Mouse (Mus musculus) kidney, adult 11 months (tissue): ENCODE data around the gene Rhot2.
"Not testable (repeated sequence)": the region's sequence is repeated elsewhere in the genome, so short reads cannot be mapped to it uniquely, and the experiment has no call there.

Experiments used
- DNase-seq: peaks from one replicate; pipeline ENCODE4 v3.0.0; 2022

The Rhot2 gene

DNA sequence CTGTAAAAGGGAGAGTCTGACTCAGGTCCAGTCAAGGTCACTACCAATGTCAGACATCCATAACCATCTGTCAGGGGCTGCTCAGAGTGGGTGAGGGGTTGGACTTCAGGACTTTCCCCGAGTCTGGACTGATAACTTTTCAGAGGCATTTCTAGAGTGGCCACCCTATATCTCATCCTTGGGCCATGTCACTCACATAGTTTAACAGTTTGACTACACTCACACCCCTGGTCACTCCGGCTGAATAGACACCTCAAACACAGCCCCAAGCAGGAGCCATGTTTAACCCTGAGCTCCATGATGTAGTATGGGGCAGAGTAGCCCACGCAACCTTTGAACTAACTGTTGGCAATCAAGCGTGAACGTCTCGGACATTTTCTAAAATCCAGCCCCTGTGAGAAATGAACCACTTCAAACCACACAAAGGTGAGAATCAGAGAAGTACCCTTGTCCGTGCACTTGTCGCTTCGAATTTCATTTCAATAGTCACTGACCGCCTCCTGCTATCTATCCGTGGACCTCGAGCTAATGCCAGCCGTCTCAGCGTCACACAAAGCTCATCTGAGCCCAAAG, 29.6 kb upstream of the Rhot2 start:
- peak; percentile 59 for DNase-seq

DNA sequence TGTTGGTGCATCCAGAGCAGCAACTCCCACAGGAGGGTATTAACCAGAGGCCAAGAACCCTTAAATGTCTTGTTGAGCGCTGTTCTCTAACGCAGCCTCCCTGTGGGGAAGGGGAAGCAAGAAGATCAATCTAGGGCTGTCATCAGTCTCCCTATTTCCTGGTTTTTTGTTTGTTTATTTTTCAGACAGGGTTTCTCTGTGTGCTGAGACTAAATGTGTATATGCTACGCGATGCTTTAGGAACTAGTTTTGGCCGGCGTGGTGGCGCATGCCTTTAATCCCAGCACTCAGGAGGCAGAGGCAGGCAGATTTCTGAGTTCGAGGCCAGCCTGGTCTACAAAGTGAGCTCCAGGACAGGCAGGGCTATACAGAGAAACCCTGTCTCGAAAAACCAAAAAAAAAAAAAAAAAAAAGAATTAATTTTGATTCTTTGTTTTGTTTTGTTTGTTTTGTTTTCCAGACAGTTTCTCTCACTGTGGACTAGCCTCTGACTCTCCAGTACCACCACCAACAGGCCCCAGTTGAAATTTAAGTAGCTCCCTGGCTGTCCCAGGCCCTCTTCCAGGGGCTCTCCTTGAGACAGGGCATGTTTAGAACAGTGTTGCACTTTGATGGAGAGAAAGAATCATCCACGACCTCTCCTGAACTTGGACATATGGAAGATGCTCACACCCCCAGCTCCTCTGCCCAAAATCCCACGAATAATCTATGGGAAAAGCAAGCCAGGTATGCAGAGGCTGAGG, 28.9 kb upstream of the Rhot2 start:
- no peak for DNase-seq

DNA sequence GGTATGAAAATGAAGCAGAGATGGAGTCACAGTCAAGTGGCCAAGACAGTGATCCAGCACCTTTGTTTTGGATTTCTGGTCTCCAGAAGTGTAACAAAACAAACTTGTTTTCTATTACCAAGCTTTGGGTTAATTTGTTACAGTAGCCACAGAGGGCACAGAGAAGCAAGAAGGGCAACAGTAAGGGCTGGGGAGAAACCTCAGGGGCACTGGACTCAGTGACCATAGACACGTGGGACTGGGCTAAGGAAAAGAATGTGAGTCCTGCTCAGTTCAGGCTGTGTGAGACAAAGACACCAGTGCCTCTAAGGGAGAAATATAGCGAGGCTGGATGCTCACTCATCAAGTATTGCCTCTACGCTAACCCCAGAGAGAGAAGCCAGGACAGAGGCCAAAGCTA, 28.0 kb upstream of the Rhot2 start:
- DNase-seq: peak; percentile 75

DNA sequence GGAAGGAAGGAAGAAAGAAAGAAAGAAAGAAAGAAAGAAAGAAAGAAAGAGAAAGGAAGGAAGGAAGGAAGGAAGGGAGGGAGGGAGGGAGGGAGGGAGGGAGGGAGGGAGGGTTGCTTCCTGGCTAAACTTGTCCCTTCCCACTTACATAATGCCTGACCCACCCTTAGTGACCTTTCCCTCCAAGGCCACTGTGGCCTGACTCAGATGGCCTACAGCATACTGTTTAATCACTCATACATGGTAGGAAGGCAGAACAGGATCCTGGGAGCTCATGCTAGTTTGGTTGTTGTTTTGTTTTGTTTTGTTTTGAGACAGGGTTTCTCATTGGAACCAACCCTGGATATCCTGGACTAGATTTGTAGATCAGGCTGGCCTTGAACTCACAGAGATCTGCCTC, 26.9 kb upstream of the Rhot2 start:
- DNase-seq: not testable (repeated sequence)

DNA sequence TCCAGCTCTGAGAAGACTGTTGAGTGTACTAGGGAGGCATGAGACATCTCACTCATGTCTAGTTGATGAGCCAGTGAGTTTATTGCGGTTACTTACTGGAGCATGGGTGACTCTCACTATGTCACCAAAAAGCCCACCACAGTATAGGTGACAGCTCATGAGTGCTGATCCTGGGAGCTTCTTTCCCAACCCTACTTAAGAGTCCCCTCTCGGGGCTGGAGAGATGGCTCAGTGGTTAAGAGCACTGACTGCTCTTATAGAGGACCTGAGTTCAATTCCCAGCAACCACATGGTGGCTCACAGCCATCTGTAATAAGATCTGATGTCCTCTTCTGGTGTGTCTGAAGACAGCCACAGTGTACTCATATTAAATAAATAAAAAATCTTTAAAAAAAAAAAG, 25.3 kb upstream of the Rhot2 start:
- no peak for DNase-seq

DNA sequence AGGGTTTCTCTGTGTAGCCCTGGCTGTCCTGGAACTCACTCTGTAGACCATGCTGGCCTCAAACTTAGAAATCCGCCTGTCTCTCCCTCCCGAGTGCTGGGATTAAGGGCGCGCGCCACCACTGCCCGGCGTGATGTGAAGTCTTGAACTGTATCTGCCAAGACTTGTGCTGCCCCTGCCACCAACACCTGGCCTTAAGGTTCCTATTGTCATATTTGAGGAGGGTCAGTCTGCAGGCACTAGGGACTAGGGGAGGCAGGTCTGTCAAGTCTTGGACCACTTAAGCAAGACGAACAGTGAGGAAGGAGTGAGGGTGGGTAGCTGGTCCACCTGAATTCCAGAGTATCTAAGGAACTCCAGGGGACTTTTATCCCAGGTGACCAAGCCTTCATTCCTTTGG, 24.8 kb upstream of the Rhot2 start:
- DNase-seq: no peak

DNA sequence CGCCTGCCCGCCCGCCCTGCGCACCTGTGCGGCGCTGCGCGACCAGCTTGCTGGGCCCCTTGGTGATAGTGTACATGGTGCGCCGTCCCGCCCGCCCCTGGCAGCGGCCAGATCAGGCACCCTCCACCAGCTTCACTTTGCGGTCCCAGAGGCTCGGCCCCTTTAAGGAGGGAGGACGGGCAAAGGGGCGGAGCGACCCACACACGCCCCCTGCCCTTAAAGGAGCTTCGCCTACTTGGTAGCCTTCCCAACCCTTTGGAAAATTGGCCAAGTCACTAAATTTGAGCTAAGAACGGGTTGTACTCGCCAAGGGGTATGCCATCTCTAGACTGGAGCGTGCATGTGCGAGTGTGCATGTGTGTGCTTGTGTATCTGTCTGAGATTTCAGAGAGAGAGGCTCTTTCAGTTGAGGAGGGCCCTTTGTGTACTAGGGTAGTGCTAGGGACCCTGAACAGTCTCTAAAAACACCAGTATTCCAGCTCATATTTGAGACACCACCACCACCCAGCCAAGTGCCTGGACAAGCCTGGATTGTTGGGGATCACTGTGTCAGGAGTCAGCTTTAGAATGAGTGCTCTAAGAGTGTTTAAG, 24.0 kb upstream of the Rhot2 start, which contains the start of gene Mcrip2:
Gene Mcrip2, minus strand, starts transcription at position 164 of the 591 bp plus-strand sequence.
- peak; percentile 91 for DNase-seq

DNA sequence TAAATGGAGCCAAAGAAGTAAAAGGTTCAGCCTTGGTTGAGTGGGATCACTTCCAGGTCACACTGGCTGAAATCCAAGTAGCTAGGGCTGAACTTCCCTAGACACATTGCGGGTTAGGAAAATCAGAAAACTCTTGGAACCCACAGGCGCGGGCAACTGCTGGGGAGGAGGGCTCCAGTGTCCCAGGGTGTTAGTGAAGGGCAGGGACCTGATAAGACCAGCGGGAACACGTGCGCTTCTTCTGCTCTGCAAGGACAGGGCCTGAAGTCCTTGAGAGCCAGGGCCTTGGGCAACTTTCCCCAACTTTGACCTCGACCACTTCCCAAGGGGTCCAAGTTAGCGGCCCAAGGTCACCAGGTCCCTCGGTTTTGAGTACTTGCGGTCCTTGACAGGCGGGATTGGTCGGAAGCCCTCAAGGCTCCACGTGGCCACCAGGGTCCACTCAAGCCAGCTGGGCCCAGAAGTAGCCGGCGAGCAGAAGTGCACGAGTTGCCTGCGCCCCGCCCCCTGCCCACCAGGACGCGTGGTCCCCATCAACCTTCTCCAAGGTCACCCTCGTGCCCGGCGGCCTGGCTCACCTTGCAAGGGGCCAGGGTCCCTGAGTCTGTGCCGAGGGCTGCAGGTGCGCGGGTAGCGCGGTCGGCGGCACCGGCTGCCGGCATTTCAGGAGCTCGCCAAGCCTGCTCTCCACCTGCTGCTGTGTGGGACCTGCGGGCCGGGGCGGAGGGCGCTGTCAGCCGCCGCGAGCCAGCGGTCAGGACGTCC, 23.4 kb upstream of the Rhot2 start:
- DNase-seq: peak; percentile 79

DNA sequence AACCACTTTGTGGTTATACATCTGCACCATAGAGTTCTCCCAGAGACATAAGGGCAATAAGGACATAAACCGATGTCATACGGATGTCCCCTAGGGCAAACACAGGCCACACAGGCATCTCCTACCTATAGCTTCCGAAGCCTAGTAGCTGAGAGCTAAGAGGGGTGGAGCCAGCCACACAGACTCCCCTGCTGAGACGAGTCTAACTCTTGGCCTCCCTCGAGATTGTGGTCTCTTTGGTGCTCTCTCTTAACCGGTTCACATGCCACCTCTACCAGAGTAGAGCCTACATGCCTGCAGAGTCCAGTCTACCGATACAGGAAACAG, 22.8 kb upstream of the Rhot2 start:
- no peak for DNase-seq

DNA sequence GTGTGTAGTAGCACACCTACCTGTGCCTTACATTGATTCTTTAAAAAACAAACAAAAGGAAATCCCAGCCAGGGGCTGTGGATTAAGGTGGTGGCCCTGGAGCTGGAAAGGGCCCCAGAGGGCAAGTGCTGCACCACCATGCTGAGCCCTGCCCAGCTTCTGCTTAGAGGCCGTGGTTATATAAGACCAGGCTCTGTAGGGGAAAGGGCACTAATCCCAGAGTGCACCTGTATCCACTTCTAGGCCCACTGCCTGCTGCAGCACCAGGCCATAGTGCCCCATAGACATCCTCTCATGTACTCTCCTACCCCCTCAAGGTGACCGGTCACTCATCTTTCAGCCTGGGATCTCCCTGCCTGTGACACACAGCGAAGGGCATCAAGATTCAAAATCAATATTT, 21.5 kb upstream of the Rhot2 start:
- DNase-seq: peak; percentile 75

DNA sequence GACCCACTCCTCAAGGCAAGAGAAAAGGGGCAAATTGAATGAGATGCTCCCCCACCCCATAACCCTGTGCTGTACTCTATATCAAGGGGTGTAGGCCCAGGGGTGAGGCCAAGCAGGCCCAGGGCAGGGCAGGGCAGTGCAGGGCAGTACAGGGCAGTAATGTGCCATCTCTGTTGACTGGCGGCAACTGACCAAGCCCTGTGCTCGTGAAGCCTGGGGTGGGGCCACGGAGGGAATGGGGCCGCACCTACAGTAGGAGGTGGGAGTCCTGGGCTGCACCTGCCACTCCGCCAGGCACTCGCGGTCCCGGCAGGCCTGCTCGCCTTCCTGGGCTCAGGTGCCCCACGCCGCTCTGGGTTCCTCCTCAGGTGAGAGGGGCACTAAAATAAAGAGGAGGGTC, 20.6 kb upstream of the Rhot2 start:
- no peak for DNase-seq

DNA sequence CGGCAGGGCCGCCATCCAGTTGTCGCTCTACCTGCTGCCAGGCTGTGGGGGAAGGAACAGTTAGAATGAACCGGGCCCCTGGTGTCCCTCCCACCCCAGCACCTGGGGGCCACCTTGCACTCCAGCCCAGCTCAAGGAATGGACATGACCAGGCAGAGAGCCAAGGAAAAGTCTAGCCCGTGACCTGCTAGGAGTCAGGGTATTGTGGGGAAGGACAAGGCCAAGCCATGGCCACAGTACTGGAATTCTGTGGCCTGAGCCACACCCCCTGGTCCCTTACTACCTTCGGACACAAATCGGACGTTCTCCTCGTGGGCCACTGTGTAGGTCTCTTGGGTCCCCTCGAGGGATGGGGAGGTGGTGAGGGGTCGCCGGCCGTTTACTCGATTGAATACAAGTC, 19.7 kb upstream of the Rhot2 start:
- peak; percentile 60 for DNase-seq

DNA sequence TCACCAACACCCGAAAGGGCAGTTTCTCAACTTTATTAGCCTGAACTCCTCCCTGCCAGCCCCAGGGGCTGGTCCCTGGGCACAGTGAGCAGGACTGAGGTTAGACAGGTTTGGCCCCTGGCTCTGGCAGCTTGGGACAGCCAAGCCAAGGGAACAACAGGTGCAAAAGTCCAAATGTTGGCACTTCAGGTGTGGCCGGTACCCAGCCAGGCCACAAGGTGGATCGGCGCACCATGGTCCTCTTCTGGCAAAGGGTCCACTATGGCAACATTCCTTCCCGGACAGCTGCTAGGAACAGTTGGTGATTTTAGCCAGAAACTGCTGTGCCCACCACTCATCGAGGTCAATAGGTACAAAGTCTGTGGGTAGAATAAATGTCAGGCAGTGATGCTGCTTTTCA, 19.0 kb upstream of the Rhot2 start:
- DNase-seq: peak; percentile 69

DNA sequence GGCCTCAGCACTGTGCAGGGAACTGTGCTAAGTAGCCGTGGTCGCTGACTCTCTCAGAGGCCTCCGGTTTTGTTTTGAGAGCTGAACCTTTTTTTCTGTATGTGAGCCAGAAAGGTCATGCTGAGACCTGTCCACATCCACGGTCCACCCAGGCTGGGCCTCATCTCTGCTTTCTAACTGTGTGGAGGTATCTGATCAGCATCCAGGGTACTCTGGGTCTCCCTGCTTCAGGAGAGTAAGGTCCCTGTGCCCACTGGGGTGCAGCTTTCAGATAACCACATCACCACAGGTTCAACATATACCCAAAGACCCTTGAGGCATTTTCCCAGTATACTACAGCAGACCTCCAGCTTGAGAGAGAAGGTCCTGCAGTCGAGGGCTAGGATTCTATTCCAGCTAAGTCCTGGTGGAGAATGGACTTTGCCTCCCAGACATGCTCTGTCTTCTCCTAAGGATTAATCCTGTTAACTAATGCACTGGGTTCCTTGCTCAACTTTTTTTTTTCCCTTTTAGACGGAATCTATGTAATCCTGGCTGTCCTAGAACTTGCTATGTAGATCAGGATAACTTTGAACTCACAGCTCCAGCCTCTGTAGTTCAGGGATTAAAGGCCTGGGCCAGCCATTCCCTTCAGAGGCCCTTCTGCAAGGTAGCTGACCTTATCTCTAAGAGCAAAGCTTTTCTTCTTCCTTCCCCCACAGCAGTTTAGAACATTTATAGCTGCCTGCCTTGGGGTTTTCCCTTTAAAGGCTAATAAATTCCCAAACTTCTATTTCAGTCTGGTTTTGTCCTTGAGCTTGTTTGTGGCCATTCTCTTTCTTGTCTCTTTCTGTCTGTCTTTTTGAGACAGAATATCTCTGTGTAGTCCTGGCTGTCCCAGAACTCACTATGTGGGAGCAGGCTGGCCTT, 17.3 kb upstream of the Rhot2 start:
- no peak for DNase-seq

DNA sequence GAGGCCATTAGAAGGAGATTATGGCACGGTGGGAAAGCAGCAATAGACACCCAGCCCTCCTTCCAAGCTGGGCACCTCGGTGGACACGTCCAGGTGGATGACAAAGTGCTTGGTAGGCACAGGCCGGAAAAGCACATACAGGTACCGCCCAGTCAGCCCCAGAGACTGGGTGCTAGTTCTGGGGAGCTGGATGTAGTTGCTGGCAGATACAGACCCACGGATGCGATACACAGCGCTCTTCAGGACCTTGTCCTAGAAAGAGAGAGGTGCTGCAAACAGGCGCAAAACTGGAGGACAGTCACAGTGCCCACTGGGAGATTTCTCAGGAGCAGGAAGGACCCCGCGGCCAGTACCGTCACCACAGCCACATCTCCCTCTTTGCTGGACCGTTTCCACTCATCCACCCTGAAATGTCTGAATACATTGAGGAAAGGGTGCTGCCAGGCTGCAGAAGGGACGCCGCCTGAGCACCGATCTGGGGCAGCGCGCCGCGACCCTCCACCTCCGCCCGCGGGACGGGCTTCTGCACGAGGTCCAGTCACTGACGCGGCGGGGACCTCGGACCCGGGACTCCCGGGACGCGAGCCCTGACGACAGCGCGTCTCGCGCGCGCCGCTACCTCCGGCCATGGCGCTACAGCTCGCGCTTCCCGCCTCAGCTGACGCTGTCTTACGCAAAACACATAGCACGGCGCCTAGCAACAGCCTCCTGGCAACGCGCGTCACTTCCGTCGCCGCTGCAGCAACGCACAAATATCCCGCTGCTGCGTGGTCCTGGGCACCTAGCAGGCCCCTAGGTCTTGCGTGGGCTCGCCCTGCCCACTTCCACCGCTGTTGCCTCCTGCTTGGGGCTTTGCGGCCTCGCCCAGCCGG, 16.4 kb upstream of the Rhot2 start, which contains the start of gene Wdr90:
Gene Wdr90, minus strand, starts transcription at position 670 of the 872 bp plus-strand sequence.
- DNase-seq: peak; percentile 92

DNA sequence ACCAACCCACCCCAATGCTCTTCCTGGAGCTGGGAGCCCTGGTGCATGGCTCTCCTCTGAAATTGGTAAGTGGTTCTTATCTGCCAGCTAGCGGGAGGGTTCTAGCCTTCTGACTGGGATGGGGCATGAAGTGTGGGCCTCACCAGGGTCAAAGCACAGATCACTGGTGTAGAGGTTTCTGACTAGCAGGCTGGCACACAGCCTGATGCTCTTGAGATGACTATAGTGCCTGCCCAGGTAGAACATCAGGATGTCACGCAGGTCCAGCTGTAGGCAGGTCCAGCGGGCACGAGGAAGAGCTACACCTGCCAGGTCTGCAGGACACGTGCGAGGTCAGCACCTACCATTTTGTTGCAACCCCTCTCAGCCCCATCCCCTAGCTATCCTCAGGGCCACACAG, 15.6 kb upstream of the Rhot2 start:
- DNase-seq: no peak

DNA sequence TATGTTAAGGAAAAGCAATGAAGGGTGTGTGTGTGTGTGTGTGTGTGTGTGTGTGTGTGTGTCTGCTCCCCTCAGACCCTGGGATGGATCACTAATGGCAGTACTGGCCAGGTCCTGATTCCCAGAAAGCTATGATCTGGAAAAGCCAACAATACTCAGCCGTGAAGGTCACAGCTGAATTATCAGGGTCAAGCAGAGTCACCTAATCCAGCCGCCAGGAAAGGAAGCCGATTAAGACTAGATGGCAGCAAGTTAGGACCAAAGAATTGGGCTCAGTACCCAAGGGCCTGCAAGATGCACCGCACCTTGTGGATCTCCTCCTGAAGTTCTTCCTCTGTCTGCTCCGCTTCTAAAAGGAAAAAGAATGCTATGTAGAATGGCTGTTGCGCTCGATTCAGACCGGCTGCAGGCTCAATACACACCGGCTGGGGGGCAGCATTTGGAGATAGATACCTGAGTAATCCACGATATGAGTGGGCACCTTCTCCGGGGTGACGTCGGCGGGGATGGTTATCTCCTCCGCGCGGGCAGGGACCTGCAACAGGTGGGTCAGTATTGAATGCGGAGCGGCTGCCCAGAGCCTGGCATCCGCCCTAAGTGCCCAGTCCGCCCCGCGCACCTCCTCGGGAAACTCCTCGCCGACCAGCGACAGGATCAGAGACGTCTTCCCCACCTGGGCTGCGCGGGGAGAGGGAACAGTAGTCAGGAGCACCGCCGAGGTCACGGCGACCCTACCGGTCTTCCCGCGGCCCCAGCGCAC, 835 bp downstream of the Rhot2 start:
- DNase-seq: peak; percentile 44

DNA sequence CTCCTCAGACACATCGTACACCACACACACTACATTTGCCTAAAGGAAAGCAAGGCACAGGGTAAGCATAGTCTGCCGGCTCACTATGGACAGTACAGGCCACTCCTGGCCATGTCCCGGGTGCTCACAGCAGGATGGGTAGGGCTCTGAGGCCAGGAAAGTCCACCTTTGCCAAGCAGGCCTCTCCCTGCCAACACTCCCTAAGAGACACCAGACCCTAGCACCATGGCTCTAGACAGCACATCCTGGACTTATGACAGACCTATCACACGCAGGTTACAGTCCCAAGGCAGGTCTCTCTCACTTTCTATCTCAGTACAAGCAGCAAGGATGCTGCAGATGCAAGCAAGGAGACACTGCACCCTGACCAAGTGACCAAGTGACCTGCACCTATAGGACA, 1.5 kb downstream of the Rhot2 start:
- DNase-seq: no peak

DNA sequence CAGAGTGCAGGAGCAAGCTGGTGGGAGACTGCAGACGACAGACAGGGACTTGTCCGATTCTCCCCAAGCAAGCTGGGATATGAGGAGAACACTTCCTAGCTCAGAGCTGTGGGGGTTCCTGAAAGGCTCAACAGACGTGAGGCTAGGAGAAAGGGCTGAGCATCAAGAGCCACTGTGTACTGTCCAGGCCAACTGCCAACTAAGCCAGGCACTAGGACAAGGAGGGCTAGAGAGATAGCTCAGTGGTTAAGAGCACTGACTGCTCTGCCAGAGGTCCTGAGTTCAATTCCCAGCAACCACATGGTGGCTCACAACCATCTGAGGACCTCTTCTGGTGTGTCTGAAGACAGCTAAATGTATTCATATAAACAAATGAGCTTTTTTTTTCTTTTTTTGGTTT, 2.1 kb downstream of the Rhot2 start:
- no peak for DNase-seq

DNA sequence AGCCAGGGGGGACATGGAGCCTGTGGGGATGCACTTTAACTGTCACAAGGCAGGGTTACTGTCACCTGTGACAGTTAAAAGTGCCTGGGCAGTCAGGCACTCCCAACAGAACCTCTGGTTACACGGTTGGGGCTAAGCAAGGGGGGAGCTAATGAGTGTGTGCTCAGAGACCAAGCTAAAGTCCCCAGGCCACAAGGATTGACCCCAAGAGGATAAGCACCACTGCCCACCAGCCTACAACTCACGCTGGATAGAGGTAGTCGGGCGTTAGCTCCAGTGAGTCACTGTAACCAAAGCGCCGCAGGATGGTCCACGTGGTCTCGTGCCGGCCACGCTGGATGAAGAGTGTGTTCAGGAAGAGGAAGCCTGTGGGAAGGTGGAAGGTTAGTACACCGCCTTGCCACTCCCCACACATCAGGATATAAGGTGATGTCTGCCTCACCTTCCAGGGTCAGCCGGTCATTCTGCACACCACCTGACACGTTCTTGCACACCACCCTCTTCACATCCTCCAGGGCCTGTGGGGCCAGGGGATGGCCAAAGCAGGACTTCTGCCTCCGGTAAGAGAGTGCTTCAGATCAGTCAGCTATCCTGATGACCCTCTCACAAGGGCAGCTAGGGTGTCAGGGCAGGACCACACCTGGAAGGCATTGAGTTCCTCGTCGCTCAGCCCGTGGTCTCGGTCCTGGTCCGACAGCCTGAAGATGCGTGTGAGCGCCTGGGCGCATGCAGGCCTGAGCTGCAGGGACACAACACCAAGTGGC, 3.4 kb downstream of the Rhot2 start, which contains the start of gene Gm20683:
Gene Gm20683, minus strand, starts transcription at position 647 of the 764 bp plus-strand sequence.
- DNase-seq: no peak
